Mouse (Mus musculus): ENCODE results near the gene Mrap2. TPM values are rescaled to one million over a fixed set of nuclear protein-coding genes. Genes with fewer than 3 reads are reported as not detected.
"Not testable (repeated sequence)": the region's sequence is repeated elsewhere in the genome, so short reads cannot be mapped to it uniquely, and the experiment has no call there.

Gene Mrap2
- total RNA-seq (2014; rRNA removed), result 1.6 and 3.2 TPM in 2 replicates
- 1.1 and 3.1 TPM in 2 replicates for polyA plus RNA-seq (2015; fragmentation: Nextera tagmentation; extraction: Ambion mirVana)

DNA sequence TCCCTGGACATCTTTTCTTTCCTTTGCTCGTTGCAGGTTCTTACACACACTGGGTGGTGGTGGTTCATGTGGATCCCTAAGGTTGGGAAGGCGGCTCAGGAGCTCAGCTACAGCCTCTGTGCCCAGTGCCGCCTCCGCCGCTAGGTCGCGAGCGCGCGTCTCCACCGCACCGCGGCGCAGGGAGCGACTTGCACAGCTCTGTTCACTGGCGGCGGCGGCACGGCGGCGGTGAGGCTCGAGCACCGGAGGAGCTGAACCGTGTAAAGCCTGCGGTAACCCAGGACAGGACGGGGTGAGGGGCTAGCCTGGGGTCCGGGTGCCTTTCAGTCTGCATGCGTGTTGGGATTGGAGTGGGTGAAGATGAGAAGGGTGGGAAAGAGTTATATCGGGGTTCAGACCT lies at the start of gene Mrap2:
Gene Mrap2, plus strand, starts transcription at position 201 of the 400 bp plus-strand sequence.
- Histone ChIP-seq H3K4me1 (ENCODE audit: insufficient read depth) (no peaks in the 10 kb centered on the region), H3K9me3 (ENCODE audit: low read length) (no peaks in the 10 kb centered on the region), H3K4me3 (ENCODE audit: low read depth, low read length) (peak within 1 kb of the TSS; percentile 44), H3K9ac (peak within 1 kb of the TSS; percentile 39), H3K27ac (ENCODE audit: low read depth, low read length) (no peak within 1 kb of the TSS), H3K36me3 (ENCODE audit: insufficient read depth) (no peaks in the 10 kb centered on the region), H3K27me3 (ENCODE audit: insufficient read depth, low read length) (peaks cover 8% of the 10 kb centered on the region; the same call in 1 of the 2 replicates), H3K4me2 (ENCODE audit: low read depth) (peak within 1 kb of the TSS; percentile 70)
- 5% methylated on average over 29 of the region's 29 CpGs for WGBS
- DNase-seq (peak; percentile 78), ATAC-seq (peak; percentile 96)
- TF ChIP-seq CTCF (IDR thresholded peaks at IDR 0.05; ENCODE audit: low read depth), result peak; percentile 77

GRCm38 (mm10) chr9:87097989-87098388 lies 46.1 kb upstream of the Mrap2 start:
- Histone ChIP-seq H3K27me3 (ENCODE audit: insufficient read depth, low read length) (no peaks in the 10 kb centered on the region), H3K27ac (ENCODE audit: low read depth, low read length) (no peak overlapping the region), H3K9ac (no peak overlapping the region), H3K4me2 (ENCODE audit: low read depth) (no peak overlapping the region), H3K36me3 (ENCODE audit: insufficient read depth) (no peaks in the 10 kb centered on the region), H3K4me1 (ENCODE audit: insufficient read depth) (no peaks in the 10 kb centered on the region), H3K9me3 (ENCODE audit: low read length) (no peaks in the 10 kb centered on the region), H3K4me3 (ENCODE audit: low read depth, low read length) (no peak overlapping the region)
- WGBS, result 59% methylated on average over 2 of the region's 2 CpGs
- ATAC-seq (no peak), DNase-seq (no peak)
- peak; percentile 46 for TF ChIP-seq CTCF (IDR thresholded peaks at IDR 0.05; ENCODE audit: low read depth)

GRCm38 (mm10) chr9:87115019-87115418 lies 29.1 kb upstream of the Mrap2 start:
- H3K9ac ChIP-seq, result no peak overlapping the region; the same call in 1 of the 2 replicates

DNA sequence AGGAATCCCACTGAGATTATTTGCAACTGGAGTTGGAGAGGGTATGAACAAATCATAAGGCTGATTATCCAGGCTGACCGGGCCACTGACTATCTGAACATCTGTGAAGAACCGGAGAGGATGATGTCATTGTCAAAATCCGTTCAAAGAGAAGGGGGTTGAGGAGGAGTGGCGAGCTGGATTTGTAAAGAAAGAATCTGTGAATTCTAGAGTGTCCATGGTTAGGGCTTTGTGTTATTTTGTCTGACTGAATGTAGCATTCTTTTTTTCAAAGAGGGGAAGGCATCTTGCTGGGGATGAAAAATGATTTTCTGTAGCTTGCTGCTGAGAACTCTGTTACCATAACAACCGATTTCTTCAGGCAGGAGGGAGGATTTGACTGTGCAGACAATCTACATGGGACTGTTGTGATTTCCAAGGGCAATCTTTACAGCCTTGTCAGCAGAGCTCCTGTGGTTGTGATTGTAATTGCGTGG lies 28.6 kb upstream of the Mrap2 start:
- DNase-seq (peak; percentile 71), ATAC-seq (peak; percentile 95)
- Histone ChIP-seq H3K27ac (ENCODE audit: low read depth, low read length) (peak overlapping the region; percentile 82), H3K9ac (peak overlapping the region; percentile 4; the same call in 1 of the 2 replicates), H3K9me3 (ENCODE audit: low read length) (no peaks in the 10 kb centered on the region), H3K4me2 (ENCODE audit: low read depth) (0 out of 2 replicates have a peak overlapping the region, but pooled peaks have one; percentile 9), H3K4me1 (ENCODE audit: insufficient read depth) (peaks cover 3% of the 10 kb centered on the region; the same call in 1 of the 2 replicates), H3K27me3 (ENCODE audit: insufficient read depth, low read length) (no peaks in the 10 kb centered on the region), H3K36me3 (ENCODE audit: insufficient read depth) (no peaks in the 10 kb centered on the region), H3K4me3 (ENCODE audit: low read depth, low read length) (no peak overlapping the region)
- TF ChIP-seq CTCF (IDR thresholded peaks at IDR 0.05; ENCODE audit: low read depth), result no peak
- WGBS, result 24% methylated on average over 6 of the region's 6 CpGs

More at GRCm38 (mm10) chr9:87115019-87115418, 29.1 kb upstream of the Mrap2 start:
- Histone ChIP-seq H3K27me3 (ENCODE audit: insufficient read depth, low read length) (no peaks in the 10 kb centered on the region), H3K4me2 (ENCODE audit: low read depth) (no peak overlapping the region), H3K27ac (ENCODE audit: low read depth, low read length) (peak overlapping the region; percentile 82), H3K9me3 (ENCODE audit: low read length) (no peaks in the 10 kb centered on the region), H3K4me3 (ENCODE audit: low read depth, low read length) (no peak overlapping the region), H3K4me1 (ENCODE audit: insufficient read depth) (peaks cover 3% of the 10 kb centered on the region; the same call in 1 of the 2 replicates), H3K36me3 (ENCODE audit: insufficient read depth) (no peaks in the 10 kb centered on the region)
- ATAC-seq, result peak; percentile 17
- TF ChIP-seq CTCF (IDR thresholded peaks at IDR 0.05; ENCODE audit: low read depth), result no peak
- DNase-seq, result peak; percentile 18
- 70% methylated on average over 5 of the region's 5 CpGs for WGBS

DNA sequence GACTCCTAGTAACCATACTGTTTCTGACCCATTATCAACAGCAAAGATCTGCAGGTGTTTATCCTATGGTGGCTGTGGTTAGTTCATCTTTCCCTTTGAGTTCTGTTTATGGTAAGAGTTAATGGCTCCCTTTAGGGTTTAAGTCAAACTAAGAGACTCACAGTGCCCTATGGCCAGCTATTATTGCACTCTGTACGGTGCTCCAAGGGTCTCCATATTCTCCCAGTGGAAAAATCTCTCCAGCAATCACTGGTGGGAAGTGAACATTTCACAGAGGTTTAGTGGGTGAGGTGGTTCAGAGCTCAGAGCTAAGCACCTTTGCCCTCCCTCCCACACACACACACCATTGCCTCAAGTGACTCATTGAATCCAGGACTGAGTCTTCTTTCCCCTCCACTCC lies 28.1 kb upstream of the Mrap2 start:
- H3K27ac ChIP-seq (ENCODE audit: low read depth, low read length), result peak overlapping the region; percentile 82
- no peak for DNase-seq
- H3K4me3 ChIP-seq (ENCODE audit: low read depth, low read length), result no peak overlapping the region
- H3K9me3 ChIP-seq (ENCODE audit: low read length), result no peaks in the 10 kb centered on the region
- H3K4me1 ChIP-seq (ENCODE audit: insufficient read depth), result peaks cover 3% of the 10 kb centered on the region; the same call in 1 of the 2 replicates
- H3K4me2 ChIP-seq (ENCODE audit: low read depth), result no peak overlapping the region
- no peaks in the 10 kb centered on the region for H3K27me3 ChIP-seq (ENCODE audit: insufficient read depth, low read length)
- H3K9ac ChIP-seq, result 0 out of 2 replicates have a peak overlapping the region, but pooled peaks have one; percentile 4
- ATAC-seq, result no peak; the same call in 1 of the 2 replicates
- H3K36me3 ChIP-seq (ENCODE audit: insufficient read depth), result no peaks in the 10 kb centered on the region
- 74% methylated on average over 1 of the region's 1 CpGs for WGBS
- no peak for TF ChIP-seq CTCF (IDR thresholded peaks at IDR 0.05; ENCODE audit: low read depth)

DNA sequence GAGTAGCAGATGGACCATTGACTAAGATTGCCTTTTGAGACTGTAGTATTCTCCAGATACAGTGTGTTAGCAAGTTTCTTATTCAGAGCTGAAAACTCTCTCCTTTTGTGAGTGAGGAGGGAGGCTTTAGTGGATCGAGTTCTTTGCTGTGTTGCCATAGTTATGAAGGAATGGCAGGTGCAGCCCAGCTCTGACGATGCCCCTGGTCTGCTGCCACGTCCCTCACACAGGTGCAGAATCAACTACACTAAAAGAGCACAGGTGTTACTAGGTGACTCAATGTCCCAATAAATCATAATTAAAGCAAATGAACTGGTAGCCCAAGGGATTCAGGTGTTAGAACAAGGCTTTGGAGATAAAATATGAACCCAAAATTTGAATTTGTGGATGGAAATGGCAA lies 25.1 kb upstream of the Mrap2 start:
- Histone ChIP-seq H3K4me1 (ENCODE audit: insufficient read depth) (peaks cover 3% of the 10 kb centered on the region; the same call in 1 of the 2 replicates), H3K36me3 (ENCODE audit: insufficient read depth) (no peaks in the 10 kb centered on the region), H3K4me2 (ENCODE audit: low read depth) (no peak overlapping the region), H3K27me3 (ENCODE audit: insufficient read depth, low read length) (no peaks in the 10 kb centered on the region), H3K4me3 (ENCODE audit: low read depth, low read length) (no peak overlapping the region), H3K9ac (no peak overlapping the region), H3K27ac (ENCODE audit: low read depth, low read length) (no peak overlapping the region), H3K9me3 (ENCODE audit: low read length) (no peaks in the 10 kb centered on the region)
- no peak for TF ChIP-seq CTCF (IDR thresholded peaks at IDR 0.05; ENCODE audit: low read depth)
- WGBS, result 60% methylated on average over 3 of the region's 3 CpGs
- no peak for DNase-seq
- ATAC-seq, result 0 out of 2 replicates have a peak, but pooled peaks have one; percentile 4

- DNase-seq (peak; percentile 30), ATAC-seq (peak; percentile 75)
- Histone ChIP-seq H3K4me2 (ENCODE audit: low read depth) (no peak overlapping the region), H3K9me3 (ENCODE audit: low read length) (no peaks in the 10 kb centered on the region), H3K36me3 (ENCODE audit: insufficient read depth) (no peaks in the 10 kb centered on the region), H3K4me3 (ENCODE audit: low read depth, low read length) (no peak overlapping the region), H3K9ac (no peak overlapping the region), H3K27ac (ENCODE audit: low read depth, low read length) (no peak overlapping the region), H3K27me3 (ENCODE audit: insufficient read depth, low read length) (no peaks in the 10 kb centered on the region), H3K4me1 (ENCODE audit: insufficient read depth) (no peaks in the 10 kb centered on the region)
- TF ChIP-seq CTCF (IDR thresholded peaks at IDR 0.05; ENCODE audit: low read depth), result no peak
- WGBS, result 54% methylated on average over 9 of the region's 9 CpGs
Measured at GRCm38 (mm10) chr9:87121956-87122493, 22.1 kb upstream of the Mrap2 start.

GRCm38 (mm10) chr9:87127046-87127445 lies 17.1 kb upstream of the Mrap2 start:
- H3K4me3 ChIP-seq (ENCODE audit: low read depth, low read length); H3K27ac ChIP-seq (ENCODE audit: low read depth, low read length); DNase-seq; H3K4me2 ChIP-seq (ENCODE audit: low read depth); H3K9me3 ChIP-seq (ENCODE audit: low read length); ATAC-seq; H3K4me1 ChIP-seq (ENCODE audit: insufficient read depth); H3K9ac ChIP-seq; H3K36me3 ChIP-seq (ENCODE audit: insufficient read depth); H3K27me3 ChIP-seq (ENCODE audit: insufficient read depth, low read length): not testable (repeated sequence)
- WGBS, result 77% methylated on average over 6 of the region's 6 CpGs
